Mouse (Mus musculus) midbrain, embryonic 14.5 days (tissue): ENCODE measurements around the gene Dhx29. TPM values are rescaled to one million over a fixed set of nuclear protein-coding genes. Genes with fewer than 3 reads are reported as not detected.

Experiments
- ATAC-seq: fragments of 200-750 bp; cut with Nextera tagmentation; 2 replicates; pipeline ENCODE4 v1.8.0; 2017; ENCODE audit warnings: moderate number of reproducible peaks, moderate library complexity; ENCODE audit not compliant: low FRiP score, low TSS enrichment
- DNase-seq: peaks from one replicate; pipeline ENCODE4 v3.0.0-alpha.2; 2015
- H3K27ac ChIP-seq: fragments of 300-500 bp; sonication (generic); replicated peaks from 2 replicates; pipeline ENCODE4 v1.5.1; 2014; ENCODE audit warnings: mild to moderate bottlenecking, low read depth, low read length, moderate library complexity
- H3K27me3 ChIP-seq: fragments of 300-500 bp; sonication (generic); 2 replicates; pipeline ENCODE4 v1.6.1; 2014; ENCODE audit warnings: low read length, control low read depth, mixed read lengths; ENCODE audit not compliant: control insufficient read depth, insufficient read depth
- H3K36me3 ChIP-seq: fragments of 300-500 bp; sonication (generic); 2 replicates; pipeline ENCODE4 v1.6.1; 2014; ENCODE audit warnings: low read length, control low read depth; ENCODE audit not compliant: control insufficient read depth, insufficient read depth
- H3K4me1 ChIP-seq: fragments of 300-500 bp; sonication (generic); 2 replicates; pipeline ENCODE4 v1.6.1; 2014; ENCODE audit warnings: mild to moderate bottlenecking, antibody characterized with exemption, low read length, control low read depth; ENCODE audit not compliant: control insufficient read depth, insufficient read depth
- H3K4me2 ChIP-seq: fragments of 300-500 bp; sonication (generic); 2 replicates; pipeline ENCODE4 v1.6.1; 2014; ENCODE audit warnings: mild to moderate bottlenecking, low read length, moderate library complexity
- H3K4me3 ChIP-seq: fragments of 300-500 bp; sonication (generic); replicated peaks from 2 replicates; pipeline ENCODE4 v1.5.1; 2014; ENCODE audit warnings: low read depth, low read length
- H3K9ac ChIP-seq: fragments of 300-500 bp; sonication (generic); replicated peaks from 2 replicates; pipeline ENCODE4 v1.6.1; 2014; ENCODE audit warnings: mild to moderate bottlenecking, low read length, moderate library complexity
- H3K9me3 ChIP-seq: fragments of 300-500 bp; sonication (generic); 2 replicates; pipeline ENCODE4 v1.6.1; 2016; ENCODE audit warnings: low read length, control low read depth, mixed read lengths; ENCODE audit not compliant: control insufficient read depth
- WGBS: fragments of 180-500 bp; shearing (Covaris S2); extraction: QIAGEN DNeasy Blood & Tissue Kit; methylation state at CpG from one replicate; pipeline ENCODE4 v1.1.7; 2014; 5-methylcytosine and 5-hydroxymethylcytosine counted together
- polyA plus RNA-seq: library from polyadenylated mRNA; unstranded; fragments of >200 nt; fragmentation: Nextera tagmentation; extraction: Ambion mirVana; gene quantifications from 2 replicates; pipeline ENCODE4 v1.2.1, GENCODE M21; 2014

The Dhx29 gene
- polyA plus RNA-seq = 29.0 and 30.9 TPM in 2 replicates

DNA sequence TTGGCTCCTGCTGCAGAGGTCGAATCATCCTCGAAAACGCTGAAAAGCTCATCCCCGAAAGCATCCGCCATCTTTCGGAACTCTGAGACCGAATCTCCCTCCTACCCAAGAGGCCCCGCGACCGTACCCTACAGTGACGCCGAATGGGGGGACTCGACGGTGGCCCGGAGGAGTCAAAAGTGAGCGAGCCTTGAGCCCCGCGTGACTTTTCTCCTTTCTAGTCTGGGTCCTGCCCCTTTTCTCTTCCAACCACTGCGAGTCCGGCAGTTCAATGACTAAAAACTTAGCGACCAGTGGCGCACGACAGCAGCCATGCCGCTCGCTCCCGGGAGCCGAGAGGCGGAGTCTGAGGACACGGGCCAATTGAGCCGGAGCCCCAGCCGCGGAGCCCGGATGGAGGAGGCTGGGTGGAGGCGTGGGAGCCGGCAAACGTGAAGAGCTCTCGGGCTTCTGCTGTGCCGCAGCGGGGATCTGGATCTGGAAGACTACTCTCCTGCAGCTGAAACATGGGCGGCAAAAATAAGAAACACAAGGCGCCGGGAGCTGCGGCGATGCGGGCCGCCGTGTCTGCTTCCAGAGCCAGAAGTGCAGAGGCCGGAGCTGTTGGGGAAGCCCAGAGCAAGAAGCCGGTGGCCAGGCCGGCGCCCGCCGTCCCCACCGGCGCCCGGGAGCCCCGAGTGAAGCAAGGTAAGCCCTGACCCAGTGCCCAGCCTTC is at the start of gene Dhx29, which contains the start of gene Mtrex:
Gene Dhx29, plus strand, starts transcription at position 168 of the 715 bp plus-strand sequence.
Gene Mtrex, minus strand, starts transcription at position 112 of the 715 bp plus-strand sequence.
- Histone ChIP-seq H3K4me2 (peak within 1 kb of the TSS; percentile 74), H3K9ac (peak within 1 kb of the TSS; percentile 76), H3K9me3 (no peaks in the 10 kb centered on the region), H3K36me3 (peaks cover 15% of the 10 kb centered on the region), H3K27ac (peak within 1 kb of the TSS; percentile 74), H3K27me3 (no peaks in the 10 kb centered on the region), H3K4me1 (peaks cover 17% of the 10 kb centered on the region), H3K4me3 (peak within 1 kb of the TSS; percentile 77)
- ATAC-seq (peak; percentile 99), DNase-seq (peak; percentile 98)
- under 1% methylated on average over 57 of the region's 57 CpGs for WGBS

DNA sequence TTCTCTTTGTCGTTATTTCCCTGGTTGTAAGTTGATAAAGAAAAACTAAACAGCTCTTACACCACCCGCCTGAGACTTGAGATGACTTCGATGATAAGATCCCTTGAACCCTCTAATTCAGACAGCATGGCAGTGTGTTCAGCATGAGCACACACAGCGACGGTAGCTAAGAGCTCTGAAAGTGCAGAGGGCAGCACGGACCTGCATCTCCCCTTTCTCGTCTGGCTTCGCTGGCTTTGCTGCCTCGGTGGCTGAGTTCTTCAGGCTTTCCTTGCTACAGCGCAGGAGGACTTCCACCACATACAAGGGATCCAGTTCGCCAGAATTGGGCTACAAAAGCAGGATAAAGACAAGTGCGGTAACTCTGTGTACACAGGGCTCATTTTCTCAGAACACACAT is 40.0 kb upstream of the Dhx29 start:
- Histone ChIP-seq H3K27ac (no peak overlapping the region), H3K27me3 (no peaks in the 10 kb centered on the region), H3K4me1 (no peaks in the 10 kb centered on the region), H3K4me3 (no peak overlapping the region), H3K36me3 (peaks cover 78% of the 10 kb centered on the region), H3K9me3 (no peaks in the 10 kb centered on the region), H3K4me2 (no peak overlapping the region), H3K9ac (no peak overlapping the region)
- DNase-seq = no peak
- WGBS = 93% methylated on average over 12 of the region's 12 CpGs
- ATAC-seq = no peak

DNA sequence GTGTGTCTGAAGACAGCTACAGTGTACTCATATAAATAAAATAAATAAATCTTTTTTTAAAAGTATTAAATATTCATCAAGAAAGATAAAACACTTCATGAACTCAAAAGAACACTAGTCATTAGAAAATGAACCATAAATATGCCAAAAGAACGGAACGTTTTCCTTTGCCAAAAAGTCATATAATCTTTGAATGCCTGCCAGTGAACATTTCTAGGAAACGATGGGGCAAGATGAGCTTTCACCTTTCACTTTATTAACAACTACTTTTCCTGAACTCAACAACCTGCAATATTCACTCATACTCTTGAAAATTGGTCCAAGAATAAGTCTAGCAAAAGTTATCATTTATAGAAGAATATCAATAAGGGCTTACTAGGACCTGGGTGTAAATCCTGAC is 25.1 kb upstream of the Dhx29 start:
- Histone ChIP-seq H3K36me3 (peaks cover 76% of the 10 kb centered on the region), H3K9me3 (no peaks in the 10 kb centered on the region), H3K9ac (no peak overlapping the region), H3K4me3 (no peak overlapping the region), H3K27me3 (no peaks in the 10 kb centered on the region), H3K4me1 (no peaks in the 10 kb centered on the region), H3K27ac (no peak overlapping the region), H3K4me2 (no peak overlapping the region)
- DNase-seq (no peak), ATAC-seq (no peak)
- 94% methylated on average over 3 of the region's 3 CpGs for WGBS

DNA sequence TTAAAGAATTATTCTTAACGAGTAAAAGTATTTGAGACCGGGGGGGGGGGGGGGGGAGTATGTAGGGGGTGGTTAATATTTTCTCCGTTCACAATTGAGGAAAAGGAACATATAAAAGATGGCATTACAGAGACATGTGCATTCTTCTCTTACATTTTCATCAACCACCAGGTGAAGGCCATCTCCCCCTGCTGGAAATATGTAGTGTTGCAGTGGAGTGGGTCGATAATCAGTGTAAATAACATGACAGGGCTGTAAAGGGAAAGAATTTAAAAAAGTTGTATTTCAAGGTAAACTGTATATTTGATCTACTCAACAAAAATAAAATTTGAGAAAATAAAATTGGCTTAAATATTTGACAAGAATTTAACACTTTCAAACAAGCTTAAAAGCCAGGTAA is 17.6 kb upstream of the Dhx29 start:
- Histone ChIP-seq H3K36me3 (peaks cover 65% of the 10 kb centered on the region), H3K4me2 (no peak overlapping the region), H3K9me3 (no peaks in the 10 kb centered on the region), H3K27ac (no peak overlapping the region), H3K27me3 (no peaks in the 10 kb centered on the region), H3K4me3 (no peak overlapping the region), H3K4me1 (no peaks in the 10 kb centered on the region), H3K9ac (no peak overlapping the region)
- 83% methylated on average over 4 of the region's 4 CpGs for WGBS
- peak; percentile 83 for DNase-seq
- ATAC-seq = no peak

DNA sequence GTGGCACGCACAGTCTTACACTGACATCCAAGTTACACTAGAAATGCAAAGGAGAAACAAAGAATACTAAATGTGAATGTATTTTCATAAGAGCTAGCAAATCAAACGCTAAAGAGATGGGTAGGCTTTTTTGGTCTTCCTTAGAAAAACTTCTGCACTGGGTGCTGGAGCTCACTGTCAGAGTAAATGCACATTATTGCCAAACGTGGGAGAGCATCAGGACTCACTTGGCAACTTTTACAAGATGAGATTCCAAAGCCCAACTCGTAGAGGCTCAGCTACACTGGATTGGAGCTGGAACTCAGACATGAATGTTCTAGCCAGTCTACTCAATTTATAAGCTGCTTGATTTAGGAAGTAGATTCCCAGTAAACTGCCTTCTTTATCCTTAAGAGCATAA is 16.8 kb upstream of the Dhx29 start:
- no peak overlapping the region for H3K4me2 ChIP-seq
- DNase-seq = no peak
- no peak overlapping the region for H3K4me3 ChIP-seq
- no peaks in the 10 kb centered on the region for H3K9me3 ChIP-seq
- no peak for ATAC-seq
- no peak overlapping the region for H3K27ac ChIP-seq
- 94% methylated on average over 4 of the region's 4 CpGs for WGBS
- no peak overlapping the region for H3K9ac ChIP-seq
- no peaks in the 10 kb centered on the region for H3K27me3 ChIP-seq
- peaks cover 58% of the 10 kb centered on the region for H3K36me3 ChIP-seq
- no peaks in the 10 kb centered on the region for H3K4me1 ChIP-seq

DNA sequence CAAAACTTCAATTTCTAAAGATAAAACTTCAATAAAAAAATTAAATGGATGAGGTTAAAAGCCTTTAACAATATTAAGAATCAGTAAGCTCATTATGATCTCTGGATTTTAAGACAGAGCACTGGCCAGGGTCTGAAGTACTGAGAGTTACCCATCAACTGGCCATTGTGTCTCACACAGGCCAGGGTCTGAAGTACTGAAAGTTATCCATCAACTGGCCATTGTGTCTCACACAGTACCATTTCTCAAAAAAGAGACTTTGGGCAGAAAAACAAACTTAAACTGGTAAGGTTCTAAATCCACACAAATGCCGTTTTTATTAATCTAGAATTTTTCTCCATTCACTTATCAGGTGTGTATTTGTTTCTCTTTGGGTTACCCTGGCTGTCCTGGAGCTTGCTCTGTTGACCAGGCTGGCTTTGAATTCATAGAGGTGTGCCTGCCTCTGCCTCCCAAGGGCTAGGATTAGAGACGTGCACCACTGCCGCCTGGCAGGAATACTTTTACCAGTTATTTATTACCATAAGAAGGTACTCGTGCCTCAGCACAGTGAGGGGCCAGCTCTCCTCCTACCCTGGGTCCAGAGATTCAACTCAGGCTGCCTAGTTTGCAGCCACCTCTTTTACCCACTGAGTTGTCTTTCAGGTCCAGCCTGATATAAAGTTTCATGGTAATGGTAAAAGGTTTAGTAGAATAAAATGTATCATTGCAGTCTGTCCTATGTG is 8.0 kb upstream of the Dhx29 start:
- no peak for DNase-seq
- H3K36me3 ChIP-seq = peaks cover 48% of the 10 kb centered on the region
- WGBS = 88% methylated on average over 4 of the region's 4 CpGs

DNA sequence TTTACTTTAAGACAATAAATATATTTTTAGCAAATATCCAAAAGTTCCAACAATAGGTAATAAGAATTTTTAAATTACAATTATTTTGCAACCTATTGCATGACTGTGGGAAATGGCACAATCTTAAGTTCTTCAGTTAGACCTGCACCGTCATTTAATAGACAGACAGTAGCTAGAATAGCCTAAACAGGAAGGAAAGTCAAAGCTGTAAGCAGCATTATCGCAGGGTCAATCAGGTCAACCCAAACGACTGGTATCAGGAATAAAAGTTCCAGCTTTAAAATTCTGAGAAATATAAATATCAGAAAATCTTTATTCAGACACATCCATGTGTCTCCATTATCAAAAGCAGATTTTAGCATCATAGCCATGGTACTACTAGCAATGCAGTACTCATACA is 6.3 kb upstream of the Dhx29 start:
- peaks cover 44% of the 10 kb centered on the region for H3K36me3 ChIP-seq
- H3K4me1 ChIP-seq = peaks cover 6% of the 10 kb centered on the region
- ATAC-seq (no peak), DNase-seq (no peak)
- H3K9ac ChIP-seq = no peak overlapping the region
- H3K4me2 ChIP-seq = no peak overlapping the region
- no peaks in the 10 kb centered on the region for H3K27me3 ChIP-seq
- no peak overlapping the region for H3K4me3 ChIP-seq
- H3K27ac ChIP-seq = no peak overlapping the region
- no peaks in the 10 kb centered on the region for H3K9me3 ChIP-seq
- WGBS = 92% methylated on average over 3 of the region's 3 CpGs

More for the DNA sequence above, 8.0 kb upstream of the Dhx29 start:
- H3K4me1 ChIP-seq = no peaks in the 10 kb centered on the region
- no peak overlapping the region for H3K27ac ChIP-seq
- H3K27me3 ChIP-seq = no peaks in the 10 kb centered on the region
- no peak for ATAC-seq
- H3K9ac ChIP-seq = no peak overlapping the region
- H3K9me3 ChIP-seq = no peaks in the 10 kb centered on the region
- no peak overlapping the region for H3K4me2 ChIP-seq
- no peak overlapping the region for H3K4me3 ChIP-seq

DNA sequence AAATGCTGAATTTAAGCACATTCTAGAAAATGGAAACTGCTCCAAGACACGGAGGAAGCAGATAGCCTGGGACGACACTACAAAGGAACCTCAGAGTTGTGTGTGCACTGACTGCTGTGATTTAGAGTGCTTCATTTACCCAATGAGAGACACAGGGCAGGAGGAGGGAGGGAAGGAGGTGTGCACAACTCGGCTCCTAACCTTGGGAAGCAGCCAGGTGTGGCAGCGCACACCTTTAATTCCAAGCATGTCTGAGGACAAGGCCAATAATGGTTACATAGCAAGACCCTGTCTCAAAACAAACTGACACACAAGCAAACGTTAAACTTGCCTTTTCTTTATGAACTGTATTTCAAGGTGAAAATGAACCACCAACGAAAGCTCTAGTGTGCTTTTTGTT is 2.0 kb upstream of the Dhx29 start:
- H3K4me2 ChIP-seq = peak overlapping the region; percentile 15; the same call in 1 of the 2 replicates
- no peaks in the 10 kb centered on the region for H3K27me3 ChIP-seq
- H3K4me1 ChIP-seq = peaks cover 17% of the 10 kb centered on the region
- H3K9ac ChIP-seq = no peak overlapping the region
- H3K36me3 ChIP-seq = peaks cover 11% of the 10 kb centered on the region
- no peak for DNase-seq
- WGBS = 82% methylated on average over 6 of the region's 6 CpGs
- H3K4me3 ChIP-seq = no peak overlapping the region
- H3K27ac ChIP-seq = no peak overlapping the region
- ATAC-seq = no peak
- H3K9me3 ChIP-seq = no peaks in the 10 kb centered on the region
